Mouse (Mus musculus) midbrain, embryonic 12.5 days (tissue): ENCODE measurements around the gene Csmd2. TPM values are rescaled to one million over a fixed set of nuclear protein-coding genes. Genes with fewer than 3 reads are reported as not detected.
"Not testable (repeated sequence)": the region's sequence is repeated elsewhere in the genome, so short reads cannot be mapped to it uniquely, and the experiment has no call there.

Source experiments
- ATAC-seq: fragments of 200-750 bp; cut with Nextera tagmentation; 2 replicates; pipeline ENCODE4 v1.8.0; 2017; ENCODE audit warnings: low read depth, moderate TSS enrichment, moderate library complexity; ENCODE audit not compliant: low FRiP score
- H3K27ac ChIP-seq: fragments of 300-500 bp; sonication (generic); replicated peaks from 2 replicates; pipeline ENCODE4 v1.5.1; 2016; ENCODE audit warnings: mild to moderate bottlenecking
- H3K27me3 ChIP-seq: fragments of 300-500 bp; sonication (generic); 2 replicates; pipeline ENCODE4 v1.6.1; 2016; ENCODE audit warnings: mild to moderate bottlenecking
- H3K36me3 ChIP-seq: fragments of 300-500 bp; sonication (generic); 2 replicates; pipeline ENCODE4 v1.6.1; 2016
- H3K4me1 ChIP-seq: fragments of 300-500 bp; sonication (generic); 2 replicates; pipeline ENCODE4 v1.6.1; 2016
- H3K4me2 ChIP-seq: fragments of 300-500 bp; sonication (generic); replicated peaks from 2 replicates; pipeline ENCODE4 v1.6.1; 2016; ENCODE audit warnings: mild to moderate bottlenecking, moderate library complexity
- H3K4me3 ChIP-seq: fragments of 300-500 bp; sonication (generic); 2 replicates; pipeline ENCODE4 v1.5.1; 2016; ENCODE audit warnings: mild to moderate bottlenecking
- H3K9ac ChIP-seq: fragments of 300-500 bp; sonication (generic); replicated peaks from 2 replicates; pipeline ENCODE4 v1.6.1; 2016; ENCODE audit warnings: mild to moderate bottlenecking, moderate library complexity
- H3K9me3 ChIP-seq: fragments of 300-500 bp; sonication (generic); 2 replicates; pipeline ENCODE4 v1.6.1; 2016; ENCODE audit warnings: mild to moderate bottlenecking
- WGBS: fragments of 180-500 bp; shearing (Covaris S2); methylation state at CpG from one replicate; pipeline ENCODE4 v1.1.7; 2016; 5-methylcytosine and 5-hydroxymethylcytosine counted together
- polyA plus RNA-seq: library from polyadenylated mRNA; unstranded; fragments of >200 nt; fragmentation: Nextera tagmentation; extraction: Ambion mirVana; gene quantifications from 2 replicates; pipeline ENCODE4 v1.2.1, GENCODE M21; 2016

Gene Csmd2
- polyA plus RNA-seq, 1 experiment from 2014 or later, result 5.6 TPM

DNA sequence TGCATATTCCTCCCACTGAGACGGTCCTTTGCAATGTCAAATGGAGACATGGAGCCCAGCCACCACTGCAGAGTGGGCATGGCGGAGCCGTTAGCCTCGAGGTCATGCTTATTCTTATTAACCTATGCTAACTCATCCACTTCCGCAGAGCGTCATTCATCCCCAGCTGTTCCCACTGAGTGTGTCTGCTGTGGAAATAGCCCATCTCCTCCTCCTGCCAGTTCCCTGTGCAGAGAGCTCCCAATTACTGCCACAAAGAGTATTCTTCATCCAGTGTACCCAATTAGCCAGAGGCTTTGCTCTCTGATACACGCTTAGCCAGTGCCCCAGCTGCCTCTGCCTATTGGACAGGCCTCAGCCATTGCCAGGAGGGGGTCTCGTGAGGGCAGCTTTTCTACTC, 504.4 kb downstream of the Csmd2 start:
- Histone ChIP-seq H3K27me3 (no peaks in the 10 kb centered on the region), H3K4me3 (no peak overlapping the region), H3K4me2 (no peak overlapping the region), H3K36me3 (no peaks in the 10 kb centered on the region), H3K9ac (no peak overlapping the region), H3K9me3 (no peaks in the 10 kb centered on the region), H3K4me1 (peaks cover 12% of the 10 kb centered on the region; the same call in 1 of the 2 replicates), H3K27ac (peak overlapping the region; percentile 46; the same call in 1 of the 2 replicates)
- peak; percentile 75; the same call in 1 of the 2 replicates for ATAC-seq
- 64% methylated on average over 8 of the region's 8 CpGs for WGBS

DNA sequence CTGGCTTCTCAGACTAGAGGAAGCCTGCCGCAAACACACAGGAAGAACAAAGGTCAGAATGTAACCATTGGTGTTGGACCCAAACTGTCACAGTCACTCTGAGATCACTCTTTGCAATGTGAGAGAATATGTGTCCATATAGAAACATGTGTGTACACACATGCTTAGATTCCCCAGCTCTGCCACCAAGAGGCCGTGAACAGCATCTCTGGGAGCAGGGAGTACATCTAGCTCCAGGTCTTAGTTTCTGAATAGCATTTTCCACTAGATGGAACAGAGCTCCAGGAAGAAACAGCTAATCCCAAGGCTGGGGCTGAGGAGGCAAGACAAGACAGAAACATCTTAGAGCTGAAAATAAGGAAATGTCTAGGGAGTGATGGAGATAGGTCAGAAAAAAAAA, 512.3 kb downstream of the Csmd2 start:
- no peak overlapping the region for H3K27ac ChIP-seq
- H3K4me3 ChIP-seq, result no peak overlapping the region
- H3K9me3 ChIP-seq, result no peaks in the 10 kb centered on the region
- H3K4me2 ChIP-seq, result no peak overlapping the region
- no peaks in the 10 kb centered on the region for H3K27me3 ChIP-seq
- ATAC-seq, result no peak
- no peak overlapping the region for H3K9ac ChIP-seq
- H3K36me3 ChIP-seq, result no peaks in the 10 kb centered on the region
- 83% methylated on average over 2 of the region's 2 CpGs for WGBS
- H3K4me1 ChIP-seq, result no peaks in the 10 kb centered on the region

DNA sequence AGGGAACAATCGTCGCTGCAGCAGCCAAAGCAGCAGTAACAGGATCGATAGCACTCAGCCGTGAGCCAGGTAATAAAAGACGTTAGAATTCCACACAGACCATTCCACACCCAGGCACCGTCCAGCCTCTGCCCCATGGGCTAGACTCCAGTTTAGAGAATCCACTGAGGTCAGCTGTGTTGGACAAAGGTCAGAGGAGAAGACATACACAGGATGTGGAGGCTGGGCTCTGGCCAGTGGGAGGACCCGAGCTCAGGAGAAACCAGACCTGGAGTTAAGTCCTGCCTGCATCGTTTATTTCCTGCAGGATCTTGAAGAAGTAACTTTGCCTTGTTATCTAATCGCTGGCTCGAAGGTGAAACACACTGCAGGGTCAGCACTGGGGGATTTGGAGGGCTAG, 519.2 kb downstream of the Csmd2 start:
- WGBS, result 78% methylated on average over 10 of the region's 10 CpGs
- H3K27me3 ChIP-seq, result no peaks in the 10 kb centered on the region
- no peak overlapping the region for H3K9ac ChIP-seq
- ATAC-seq, result no peak
- H3K4me2 ChIP-seq, result no peak overlapping the region
- H3K27ac ChIP-seq, result no peak overlapping the region
- H3K4me1 ChIP-seq, result no peaks in the 10 kb centered on the region
- H3K4me3 ChIP-seq, result no peak overlapping the region
- H3K36me3 ChIP-seq, result no peaks in the 10 kb centered on the region
- no peaks in the 10 kb centered on the region for H3K9me3 ChIP-seq

DNA sequence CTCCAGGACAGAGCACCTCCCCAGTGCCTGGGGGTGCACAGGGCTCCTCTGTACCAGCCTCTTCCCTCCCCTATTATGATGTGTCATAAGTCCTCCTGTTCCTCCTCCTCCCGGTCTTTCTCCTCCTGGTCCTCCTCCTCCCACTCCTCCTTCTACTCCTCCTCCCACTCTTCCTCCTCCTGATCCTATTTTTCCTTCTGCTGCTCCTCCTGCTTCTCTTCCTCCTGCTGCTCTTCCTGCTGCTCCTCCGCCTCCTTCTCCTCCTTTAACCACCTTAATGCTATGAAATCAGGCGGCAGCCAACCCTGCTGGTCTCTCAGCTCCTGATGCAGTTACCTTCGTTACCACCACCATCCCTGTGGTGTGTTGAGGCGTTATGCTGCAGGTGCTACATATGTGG, 522.2 kb downstream of the Csmd2 start:
- WGBS, result 81% methylated on average over 5 of the region's 5 CpGs

DNA sequence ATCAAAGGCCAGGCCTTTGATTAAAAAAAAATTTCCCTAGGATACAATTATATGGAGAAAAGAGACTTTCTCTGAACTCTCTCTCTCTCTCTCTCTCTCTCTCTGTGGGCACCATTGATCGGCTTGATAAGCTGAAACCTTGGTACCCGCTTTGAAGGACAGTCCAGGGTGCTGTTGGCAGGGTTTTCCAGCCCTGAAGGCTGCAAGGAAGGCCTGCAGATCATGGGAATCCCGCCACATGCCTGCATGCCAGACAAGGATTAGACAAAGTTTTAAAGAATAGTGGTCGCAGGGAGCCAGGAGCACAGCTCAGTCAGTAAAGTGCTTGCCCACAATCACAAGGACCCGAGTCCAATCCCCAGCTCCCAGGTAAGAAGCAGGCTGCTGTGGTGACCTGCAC, 526.8 kb downstream of the Csmd2 start:
- WGBS, result 86% methylated on average over 5 of the region's 5 CpGs
- Histone ChIP-seq H3K27me3 (no peaks in the 10 kb centered on the region; the same call in 1 of the 2 replicates), H3K27ac (no peak overlapping the region), H3K9ac (no peak overlapping the region), H3K9me3 (no peaks in the 10 kb centered on the region), H3K4me1 (no peaks in the 10 kb centered on the region), H3K36me3 (no peaks in the 10 kb centered on the region), H3K4me3 (no peak overlapping the region), H3K4me2 (no peak overlapping the region)
- ATAC-seq, result no peak

More for the DNA sequence above, 522.2 kb downstream of the Csmd2 start:
- Histone ChIP-seq H3K9ac (no peak overlapping the region), H3K4me2 (no peak overlapping the region), H3K27ac (no peak overlapping the region), H3K4me1 (no peaks in the 10 kb centered on the region), H3K4me3 (no peak overlapping the region), H3K27me3 (no peaks in the 10 kb centered on the region), H3K9me3 (no peaks in the 10 kb centered on the region), H3K36me3 (no peaks in the 10 kb centered on the region)
- ATAC-seq, result no peak

DNA sequence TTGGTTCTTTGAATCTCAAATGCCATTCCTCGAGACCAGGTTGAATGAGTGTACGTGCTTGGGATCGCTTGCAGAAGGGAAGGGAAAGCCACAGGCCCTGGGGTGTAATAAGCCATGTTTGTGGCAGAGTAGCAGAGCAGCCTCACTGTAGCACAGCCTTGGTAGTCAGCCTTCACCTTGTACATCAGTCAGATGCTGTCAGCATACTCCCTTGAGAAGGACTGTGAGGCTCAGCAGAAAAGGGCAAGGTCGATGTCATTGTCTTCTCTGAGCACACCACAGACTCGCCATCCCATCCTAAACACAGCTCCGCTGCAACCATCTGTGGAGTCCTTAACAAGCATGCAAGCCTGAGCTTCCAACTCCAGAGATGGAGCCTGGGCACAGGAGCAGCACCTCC, 533.6 kb downstream of the Csmd2 start:
- H3K9me3 ChIP-seq, result no peaks in the 10 kb centered on the region
- no peak overlapping the region for H3K9ac ChIP-seq
- H3K4me2 ChIP-seq, result no peak overlapping the region
- WGBS, result 91% methylated on average over 6 of the region's 6 CpGs
- no peaks in the 10 kb centered on the region; the same call in 1 of the 2 replicates for H3K27me3 ChIP-seq
- no peak overlapping the region for H3K4me3 ChIP-seq
- no peaks in the 10 kb centered on the region for H3K4me1 ChIP-seq
- no peak overlapping the region for H3K27ac ChIP-seq
- H3K36me3 ChIP-seq, result no peaks in the 10 kb centered on the region
- no peak for ATAC-seq

DNA sequence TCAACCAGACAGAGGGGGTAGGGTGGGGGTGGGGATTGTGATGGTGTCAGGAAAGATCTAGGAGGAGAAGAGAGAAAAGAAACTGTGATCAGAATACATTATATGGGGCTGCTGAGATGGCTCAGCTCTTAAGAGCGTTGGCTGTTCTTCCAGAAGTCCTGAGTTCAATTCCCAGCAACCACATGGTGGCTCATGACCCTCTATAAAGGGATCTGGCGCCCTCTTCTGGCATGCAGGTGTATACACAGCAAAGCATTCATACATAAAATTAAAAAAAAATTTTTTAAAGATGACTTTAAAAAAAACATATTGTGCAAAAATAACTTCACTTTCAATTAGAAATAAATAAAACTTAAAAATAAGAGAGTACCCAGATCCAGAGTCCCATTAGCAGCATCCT, 555.7 kb downstream of the Csmd2 start:
- H3K27me3 ChIP-seq, result no peaks in the 10 kb centered on the region
- H3K4me2 ChIP-seq, result no peak overlapping the region
- WGBS, result 22% methylated on average over 2 of the region's 2 CpGs
- H3K9me3 ChIP-seq, result no peaks in the 10 kb centered on the region
- no peak overlapping the region for H3K4me3 ChIP-seq
- H3K27ac ChIP-seq, result no peak overlapping the region
- H3K9ac ChIP-seq, result no peak overlapping the region
- ATAC-seq, result no peak
- H3K4me1 ChIP-seq, result no peaks in the 10 kb centered on the region
- H3K36me3 ChIP-seq, result no peaks in the 10 kb centered on the region

DNA sequence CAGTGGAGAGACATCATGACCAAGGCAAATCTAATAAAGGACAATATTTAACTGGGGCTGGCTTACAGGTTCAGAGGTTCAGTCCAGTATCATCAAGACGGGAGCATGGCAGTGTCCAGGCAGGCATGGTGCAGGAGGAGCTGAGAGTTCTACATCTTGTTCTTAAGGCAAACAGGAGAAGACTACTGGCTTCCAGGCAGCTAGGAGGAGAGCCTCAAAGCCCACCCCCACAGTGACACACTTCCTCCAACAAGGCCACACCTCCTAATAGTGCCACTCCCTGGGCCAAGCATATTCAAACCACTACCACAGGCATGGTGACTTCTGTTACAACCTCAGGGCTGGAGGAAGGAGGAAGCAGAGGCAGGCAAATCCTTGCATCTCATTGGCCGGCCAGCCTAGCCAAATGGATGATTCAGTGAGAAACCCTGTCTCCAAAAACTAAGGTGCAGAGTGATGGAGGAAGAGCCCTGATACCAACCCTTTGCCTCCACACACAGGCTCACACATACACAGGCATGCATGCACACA, 556.4 kb downstream of the Csmd2 start:
- not testable (repeated sequence) for H3K27ac ChIP-seq, H3K9me3 ChIP-seq, H3K4me2 ChIP-seq, H3K4me1 ChIP-seq, H3K27me3 ChIP-seq, H3K36me3 ChIP-seq, ATAC-seq, H3K9ac ChIP-seq, H3K4me3 ChIP-seq
- WGBS, result 75% methylated on average over 2 of the region's 2 CpGs

DNA sequence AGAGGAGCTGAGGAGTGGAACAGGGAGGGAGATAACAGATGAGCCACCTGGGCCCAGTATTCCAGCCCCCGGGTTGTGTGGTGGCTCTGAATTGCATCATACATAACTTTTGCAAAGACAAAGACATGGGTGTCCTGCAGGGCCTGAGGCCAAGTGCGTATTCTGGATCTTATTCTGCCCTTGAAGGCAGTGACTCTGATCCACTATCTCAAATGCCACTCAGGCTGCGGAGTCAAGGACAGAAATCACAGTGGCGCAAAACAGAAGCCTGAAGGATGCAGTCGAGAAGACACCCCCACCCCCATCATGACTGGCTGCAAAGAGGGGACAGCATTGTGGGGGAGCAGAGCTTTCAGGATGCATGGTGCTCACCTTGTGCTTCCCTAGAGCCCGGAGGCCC, 563.1 kb downstream of the Csmd2 start:
- WGBS, result 89% methylated on average over 6 of the region's 6 CpGs
- Histone ChIP-seq H3K27ac (no peak overlapping the region), H3K4me1 (no peaks in the 10 kb centered on the region), H3K9ac (no peak overlapping the region), H3K4me3 (no peak overlapping the region), H3K9me3 (no peaks in the 10 kb centered on the region), H3K4me2 (no peak overlapping the region), H3K27me3 (no peaks in the 10 kb centered on the region), H3K36me3 (no peaks in the 10 kb centered on the region)
- no peak for ATAC-seq

DNA sequence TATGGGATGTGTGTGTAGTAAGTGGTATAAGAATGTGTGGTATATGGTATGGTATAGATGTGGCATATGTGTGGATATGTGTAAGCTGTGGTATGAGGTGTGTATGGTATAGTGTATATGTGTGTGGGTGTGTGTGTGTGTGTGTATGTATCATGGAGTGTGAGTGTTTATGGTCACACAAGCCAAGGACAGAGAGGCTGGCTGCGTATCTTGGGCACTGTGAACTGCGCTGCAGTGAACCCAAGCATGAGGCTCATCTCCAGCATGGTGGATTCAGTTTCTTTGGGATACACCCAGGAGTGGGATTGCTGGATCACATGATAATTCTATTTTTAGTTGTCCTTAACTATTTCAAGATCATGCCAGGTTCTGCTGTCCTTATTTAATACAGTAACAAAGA, 566.5 kb downstream of the Csmd2 start:
- no peaks in the 10 kb centered on the region for H3K9me3 ChIP-seq
- ATAC-seq, result no peak
- H3K4me3 ChIP-seq, result no peak overlapping the region
- H3K4me2 ChIP-seq, result no peak overlapping the region
- H3K36me3 ChIP-seq, result no peaks in the 10 kb centered on the region
- no peaks in the 10 kb centered on the region for H3K27me3 ChIP-seq
- no peaks in the 10 kb centered on the region for H3K4me1 ChIP-seq
- no peak overlapping the region for H3K9ac ChIP-seq
- H3K27ac ChIP-seq, result no peak overlapping the region
- WGBS, result 97% methylated on average over 2 of the region's 2 CpGs

DNA sequence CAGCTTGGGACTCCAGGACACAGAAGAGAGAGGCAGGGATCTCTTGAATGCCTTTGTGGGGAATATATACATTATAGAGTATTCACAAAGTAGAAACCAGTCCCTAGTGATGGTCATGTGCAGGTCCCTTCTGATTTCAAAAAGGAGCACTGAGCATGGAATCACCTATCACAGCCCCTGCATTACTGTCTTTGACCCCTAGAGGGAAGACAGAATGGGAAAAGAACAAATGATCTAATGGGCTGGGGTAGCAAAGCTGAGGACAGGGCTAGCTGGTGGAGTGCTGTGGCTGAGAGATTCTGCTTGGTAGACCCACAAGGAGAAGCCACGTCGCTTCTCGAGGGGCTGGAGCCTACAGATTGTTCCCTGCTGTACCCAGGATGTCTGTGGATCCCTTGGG, 572.7 kb downstream of the Csmd2 start:
- H3K4me1 ChIP-seq, result no peaks in the 10 kb centered on the region
- no peaks in the 10 kb centered on the region for H3K27me3 ChIP-seq
- H3K9ac ChIP-seq, result no peak overlapping the region
- no peak overlapping the region for H3K4me2 ChIP-seq
- no peak overlapping the region for H3K27ac ChIP-seq
- H3K4me3 ChIP-seq, result no peak overlapping the region
- H3K9me3 ChIP-seq, result no peaks in the 10 kb centered on the region
- no peaks in the 10 kb centered on the region for H3K36me3 ChIP-seq
- no peak for ATAC-seq
- WGBS, result 88% methylated on average over 3 of the region's 3 CpGs

DNA sequence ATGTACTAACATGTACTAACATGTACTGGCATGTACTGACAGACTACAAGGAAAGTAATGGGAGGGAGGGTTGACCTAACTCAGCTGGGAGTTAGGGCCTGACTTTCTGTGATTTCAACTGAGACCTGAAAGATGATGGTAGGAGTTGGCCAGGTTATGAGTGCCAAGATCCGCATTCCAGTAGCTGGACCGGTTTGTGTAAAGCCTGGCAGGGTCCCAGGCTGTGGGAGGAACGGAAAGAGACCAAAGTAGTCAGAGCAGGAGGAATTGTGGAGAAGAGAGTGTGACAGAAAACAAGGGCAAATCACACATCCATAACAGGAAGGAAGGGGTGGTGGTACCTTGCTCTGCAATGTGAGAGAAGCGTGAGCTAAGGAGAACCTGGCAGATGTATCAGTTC, 588.2 kb downstream of the Csmd2 start:
- H3K4me1 ChIP-seq, result no peaks in the 10 kb centered on the region
- no peak overlapping the region for H3K4me3 ChIP-seq
- H3K36me3 ChIP-seq, result peaks cover 24% of the 10 kb centered on the region
- peaks cover 5% of the 10 kb centered on the region for H3K9me3 ChIP-seq
- ATAC-seq, result no peak
- no peaks in the 10 kb centered on the region for H3K27me3 ChIP-seq
- H3K27ac ChIP-seq, result no peak overlapping the region
- 97% methylated on average over 4 of the region's 4 CpGs for WGBS
- no peak overlapping the region for H3K9ac ChIP-seq
- no peak overlapping the region for H3K4me2 ChIP-seq

DNA sequence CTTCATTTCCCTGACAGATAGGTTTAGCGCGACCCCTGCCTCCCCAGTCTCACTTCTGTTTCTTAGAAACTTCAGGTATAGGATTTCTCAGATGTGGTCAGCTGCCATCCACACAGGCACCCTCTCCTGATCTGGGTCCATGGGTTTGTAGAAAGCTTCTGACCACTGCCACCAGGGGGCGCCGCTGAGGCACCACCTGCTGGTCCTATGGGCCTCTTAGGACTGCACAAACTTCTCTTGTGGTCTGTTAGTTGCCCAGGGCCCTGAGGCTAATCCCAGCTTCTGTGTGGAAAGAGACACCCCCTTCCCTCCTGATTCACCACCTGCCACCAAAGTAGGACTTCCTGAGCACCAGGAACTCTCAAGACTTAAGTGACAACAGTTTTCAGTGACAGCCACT, 591.5 kb downstream of the Csmd2 start:
- H3K36me3 ChIP-seq, result peaks cover 58% of the 10 kb centered on the region
- H3K9ac ChIP-seq, result no peak overlapping the region
- H3K4me1 ChIP-seq, result no peaks in the 10 kb centered on the region
- H3K9me3 ChIP-seq, result peaks cover 39% of the 10 kb centered on the region
- no peaks in the 10 kb centered on the region for H3K27me3 ChIP-seq
- no peak overlapping the region for H3K4me3 ChIP-seq
- H3K4me2 ChIP-seq, result no peak overlapping the region
- WGBS, result 47% methylated on average over 4 of the region's 4 CpGs
- H3K27ac ChIP-seq, result no peak overlapping the region
- no peak for ATAC-seq
